Mouse (Mus musculus): ENCODE results near the gene Ankrd53. TPM values are rescaled to one million over a fixed set of nuclear protein-coding genes. Genes with fewer than 3 reads are reported as not detected.
"Not testable (repeated sequence)": the region's sequence is repeated elsewhere in the genome, so short reads cannot be mapped to it uniquely, and the experiment has no call there.

Ankrd53 gene
- total RNA-seq, 2 experiments from 2014 or later: not detected

GRCm38 (mm10) chr6:83756051-83756450, 6.4 kb upstream of the Ankrd53 start:
- no peak for ATAC-seq (replicated peaks; ENCODE audit: low FRiP score, low TSS enrichment, poor library complexity, severe bottlenecking)

- ATAC-seq (replicated peaks; ENCODE audit: low FRiP score, low TSS enrichment, poor library complexity, severe bottlenecking): peak; percentile 61
Measured at GRCm38 (mm10) chr6:83762880-83763431, 512 bp downstream of the Ankrd53 start.

GRCm38 (mm10) chr6:83766982-83767381, 4.5 kb downstream of the Ankrd53 start:
- no peak for ATAC-seq (replicated peaks; ENCODE audit: low FRiP score, low TSS enrichment, poor library complexity, severe bottlenecking)

GRCm38 (mm10) chr6:83768485-83768884, 6.0 kb downstream of the Ankrd53 start:
- no peak for ATAC-seq (replicated peaks; ENCODE audit: low FRiP score, low TSS enrichment, poor library complexity, severe bottlenecking)

- ATAC-seq (replicated peaks; ENCODE audit: low FRiP score, low TSS enrichment, poor library complexity, severe bottlenecking): no peak
Measured at GRCm38 (mm10) chr6:83774126-83774525, 11.7 kb downstream of the Ankrd53 start.

- peak; percentile 13; the same call in 1 of the 2 replicates for ATAC-seq (replicated peaks; ENCODE audit: low FRiP score, low TSS enrichment, poor library complexity, severe bottlenecking)
Measured at GRCm38 (mm10) chr6:83774781-83775563, 12.5 kb downstream of the Ankrd53 start.

- ATAC-seq (replicated peaks; ENCODE audit: low FRiP score, low TSS enrichment, poor library complexity, severe bottlenecking): peak; percentile 77
Measured at GRCm38 (mm10) chr6:83775638-83776293, 13.3 kb downstream of the Ankrd53 start, which contains the start of gene Tex261. TSS of gene Tex261 (minus strand) at chr6:83775813.

GRCm38 (mm10) chr6:83778306-83778705, 15.9 kb downstream of the Ankrd53 start:
- no peak for ATAC-seq (replicated peaks; ENCODE audit: low FRiP score, low TSS enrichment, poor library complexity, severe bottlenecking)

GRCm38 (mm10) chr6:83779026-83779425, 16.6 kb downstream of the Ankrd53 start:
- ATAC-seq (replicated peaks; ENCODE audit: low FRiP score, low TSS enrichment, poor library complexity, severe bottlenecking): peak; percentile 43; the same call in 1 of the 2 replicates

- no peak for ATAC-seq (replicated peaks; ENCODE audit: low FRiP score, low TSS enrichment, poor library complexity, severe bottlenecking)
Measured at GRCm38 (mm10) chr6:83786426-83786825, 24.0 kb downstream of the Ankrd53 start.

- no peak for ATAC-seq (replicated peaks; ENCODE audit: low FRiP score, low TSS enrichment, poor library complexity, severe bottlenecking)
Measured at GRCm38 (mm10) chr6:83788554-83788953, 26.1 kb downstream of the Ankrd53 start.

- not testable (repeated sequence) for ATAC-seq (replicated peaks; ENCODE audit: low FRiP score, low TSS enrichment, poor library complexity, severe bottlenecking)
Measured at GRCm38 (mm10) chr6:83790533-83790932, 28.1 kb downstream of the Ankrd53 start.

GRCm38 (mm10) chr6:83791251-83791890, 28.9 kb downstream of the Ankrd53 start:
- ATAC-seq (replicated peaks; ENCODE audit: low FRiP score, low TSS enrichment, poor library complexity, severe bottlenecking): no peak

- peak; percentile 88 for ATAC-seq (replicated peaks; ENCODE audit: low FRiP score, low TSS enrichment, poor library complexity, severe bottlenecking)
Measured at GRCm38 (mm10) chr6:83794760-83795296, 32.4 kb downstream of the Ankrd53 start, which contains the start of gene Nagk. TSS of gene Nagk (plus strand) at chr6:83794982.

- peak; percentile 1; the same call in 1 of the 2 replicates for ATAC-seq (replicated peaks; ENCODE audit: low FRiP score, low TSS enrichment, poor library complexity, severe bottlenecking)
Measured at GRCm38 (mm10) chr6:83795492-83795900, 33.1 kb downstream of the Ankrd53 start.

- ATAC-seq (replicated peaks; ENCODE audit: low FRiP score, low TSS enrichment, poor library complexity, severe bottlenecking): no peak
Measured at GRCm38 (mm10) chr6:83796686-83797085, 34.2 kb downstream of the Ankrd53 start.

GRCm38 (mm10) chr6:83802033-83802432, 39.6 kb downstream of the Ankrd53 start:
- no peak for ATAC-seq (replicated peaks; ENCODE audit: low FRiP score, low TSS enrichment, poor library complexity, severe bottlenecking)

- ATAC-seq (replicated peaks; ENCODE audit: low FRiP score, low TSS enrichment, poor library complexity, severe bottlenecking): no peak
Measured at GRCm38 (mm10) chr6:83802846-83803245, 40.4 kb downstream of the Ankrd53 start.

- ATAC-seq (replicated peaks; ENCODE audit: low FRiP score, low TSS enrichment, poor library complexity, severe bottlenecking): no peak
Measured at GRCm38 (mm10) chr6:83815801-83816200, 53.4 kb downstream of the Ankrd53 start.
